Mouse (Mus musculus) ES-Bruce4 (cell line): Measurements from ENCODE around the gene Qrsl1. TPM values are rescaled to one million over a fixed set of nuclear protein-coding genes. Genes with fewer than 3 reads are reported as not detected.
A peak's percentile ranks its signal among the peaks of the same experiment; 100 is the strongest.

ENCODE experiments used
- H3K27ac ChIP-seq: 2 replicates; pipeline ENCODE4 v1.5.1; 2012; ENCODE audit warnings: low read length, inconsistent platforms; ENCODE audit not compliant: insufficient read depth
- H3K27me3 ChIP-seq: 2 replicates; pipeline ENCODE4 v1.6.1; 2012; ENCODE audit warnings: mild to moderate bottlenecking, low read length, inconsistent platforms; ENCODE audit not compliant: control insufficient read depth, poor library complexity, insufficient read depth, severe bottlenecking
- H3K36me3 ChIP-seq: 2 replicates; pipeline ENCODE4 v1.6.1; 2012; ENCODE audit warnings: inconsistent platforms, mild to moderate bottlenecking, low read length, moderate library complexity; ENCODE audit not compliant: control insufficient read depth, poor library complexity, insufficient read depth, severe bottlenecking
- H3K4me1 ChIP-seq: one replicate; pipeline ENCODE4 v1.8.1; 2011; ENCODE audit warnings: low read length; ENCODE audit not compliant: control insufficient read depth, insufficient read depth
- H3K4me3 ChIP-seq: 2 replicates; pipeline ENCODE4 v1.5.1; 2011; ENCODE audit warnings: low read depth, mild to moderate bottlenecking, low read length
- H3K9ac ChIP-seq: 2 replicates; pipeline ENCODE4 v1.6.1; 2012; ENCODE audit warnings: low read depth, mild to moderate bottlenecking, inconsistent platforms; ENCODE audit not compliant: poor library complexity, severe bottlenecking
- H3K9me3 ChIP-seq: replicated peaks from 2 replicates; pipeline ENCODE4 v1.6.1; 2012; ENCODE audit warnings: mild to moderate bottlenecking, low read length, inconsistent platforms; ENCODE audit not compliant: control insufficient read depth, poor library complexity, insufficient read depth, severe bottlenecking
- CTCF ChIP-seq: IDR thresholded peaks from one replicate; pipeline ENCODE4 v1.8.1; 2011; ENCODE audit warnings: low read depth, low read length
- EP300 ChIP-seq: IDR thresholded peaks from 2 replicates; pipeline ENCODE4 v1.6.1; 2011; ENCODE audit warnings: low read depth, low read length; ENCODE audit not compliant: insufficient read depth
- POLR2A ChIP-seq: IDR thresholded peaks from one replicate; pipeline ENCODE4 v1.8.1; 2011; ENCODE audit warnings: low read length; ENCODE audit not compliant: insufficient read depth
- polyA plus RNA-seq: library from polyadenylated mRNA; stranded (reverse); fragments of >200 nt; gene quantifications from 2 replicates; pipeline ENCODE4 v1.2.4, GENCODE M21; 2011; ENCODE audit warnings: low read depth; ENCODE audit not compliant: missing spikeins, insufficient read depth, insufficient read length

Qrsl1 gene
- polyA plus RNA-seq, 1 experiment, result 26.4 TPM

GRCm38 (mm10) chr10:43888976-43889375 is 12.6 kb downstream of the Qrsl1 start:
- H3K4me1 ChIP-seq, result no peaks in the 10 kb centered on the region
- no peaks in the 10 kb centered on the region for H3K27me3 ChIP-seq
- H3K9ac ChIP-seq, result 0 out of 2 replicates have a peak overlapping the region, but pooled peaks have one; percentile 8
- no peak overlapping the region for H3K4me3 ChIP-seq
- peaks cover 16% of the 10 kb centered on the region for H3K36me3 ChIP-seq
- no peak for TF ChIP-seq EP300
- no peak for TF ChIP-seq POLR2A
- no peak for TF ChIP-seq CTCF
- 0 out of 2 replicates have a peak, but pooled peaks cover 4% of the 10 kb centered on the region for H3K9me3 ChIP-seq
- H3K27ac ChIP-seq, result no peak overlapping the region

- TF ChIP-seq CTCF, result no peak
- TF ChIP-seq POLR2A, result no peak
- no peak for TF ChIP-seq EP300
- H3K36me3 ChIP-seq, result peaks cover 18% of the 10 kb centered on the region
These were observed 13.9 kb downstream of the Qrsl1 start for GRCm38 (mm10) chr10:43887676-43888075.

GRCm38 (mm10) chr10:43871458-43871857 is 30.1 kb downstream of the Qrsl1 start:
- Histone ChIP-seq H3K36me3 (peaks cover 3% of the 10 kb centered on the region), H3K9ac (no peak overlapping the region), H3K27me3 (no peaks in the 10 kb centered on the region), H3K4me3 (no peak overlapping the region), H3K4me1 (no peaks in the 10 kb centered on the region), H3K9me3 (peaks cover 21% of the 10 kb centered on the region), H3K27ac (no peak overlapping the region)
- TF ChIP-seq POLR2A (no peak), EP300 (no peak), CTCF (no peak)

More at GRCm38 (mm10) chr10:43887676-43888075, 13.9 kb downstream of the Qrsl1 start:
- Histone ChIP-seq H3K9me3 (peaks cover 7% of the 10 kb centered on the region), H3K27me3 (no peaks in the 10 kb centered on the region), H3K4me3 (no peak overlapping the region), H3K27ac (no peak overlapping the region), H3K9ac (no peak overlapping the region), H3K4me1 (no peaks in the 10 kb centered on the region)

- H3K36me3 ChIP-seq, result no peaks in the 10 kb centered on the region; the same call in 1 of the 2 replicates
- H3K9me3 ChIP-seq, result peaks cover 14% of the 10 kb centered on the region
- H3K9ac ChIP-seq, result no peak overlapping the region
- H3K4me1 ChIP-seq, result no peaks in the 10 kb centered on the region
- no peak overlapping the region for H3K27ac ChIP-seq
- no peak overlapping the region for H3K4me3 ChIP-seq
- TF ChIP-seq EP300 (no peak), CTCF (peak; percentile 45)
- H3K27me3 ChIP-seq, result no peaks in the 10 kb centered on the region
These were observed 30.8 kb downstream of the Qrsl1 start for GRCm38 (mm10) chr10:43870752-43871151.

- Histone ChIP-seq H3K36me3 (no peaks in the 10 kb centered on the region), H3K9ac (no peak overlapping the region), H3K27me3 (no peaks in the 10 kb centered on the region), H3K4me3 (no peak overlapping the region), H3K27ac (no peak overlapping the region), H3K4me1 (no peaks in the 10 kb centered on the region), H3K9me3 (no peaks in the 10 kb centered on the region)
- TF ChIP-seq CTCF (no peak), POLR2A (no peak), EP300 (no peak)
These were observed 45.2 kb downstream of the Qrsl1 start for GRCm38 (mm10) chr10:43856351-43856750.

GRCm38 (mm10) chr10:43855916-43856315 is 45.6 kb downstream of the Qrsl1 start:
- no peaks in the 10 kb centered on the region for H3K36me3 ChIP-seq
- TF ChIP-seq CTCF (no peak), POLR2A (no peak), EP300 (no peak)
- no peak overlapping the region for H3K27ac ChIP-seq
- H3K27me3 ChIP-seq, result no peaks in the 10 kb centered on the region
- no peak overlapping the region for H3K4me3 ChIP-seq
- no peak overlapping the region for H3K9ac ChIP-seq
- H3K9me3 ChIP-seq, result no peaks in the 10 kb centered on the region
- H3K4me1 ChIP-seq, result no peaks in the 10 kb centered on the region
